Mouse (Mus musculus) CH12.LX (cell line): ENCODE data around the gene Pde1c.

Source experiments
- CTCF ChIP-seq, 2 experiments: IDR thresholded peaks in 1 of 2; conservative IDR thresholded peaks in 1 of 2; 2 replicates each; pipeline ENCODE4 v1.5.1; 2011 to 2012; ENCODE audit warnings: low read depth in 2 of 2, low read length in 2 of 2, improper control_type of control experiment in 1 of 2, inconsistent platforms in 1 of 2, mild to moderate bottlenecking in 1 of 2, moderate library complexity in 1 of 2
- EP300 ChIP-seq: IDR thresholded peaks from 2 replicates; pipeline ENCODE4 v1.6.1; 2011; ENCODE audit warnings: low read length, improper control_type of control experiment
- MAZ ChIP-seq: IDR thresholded peaks from 2 replicates; pipeline ENCODE4 v1.6.1; 2012; ENCODE audit warnings: low read depth, mild to moderate bottlenecking, inconsistent platforms, low read length, improper control_type of control experiment, moderate library complexity
- PAX5 ChIP-seq: IDR thresholded peaks from 2 replicates; pipeline ENCODE4 v1.6.1; 2012; ENCODE audit warnings: low read length, inconsistent platforms, mixed read lengths
- POLR2A ChIP-seq: IDR thresholded peaks from 2 replicates; pipeline ENCODE4 v1.6.1; 2011; ENCODE audit warnings: low read depth, mild to moderate bottlenecking, improper control_type of control experiment, low read length
- RCOR1 ChIP-seq: conservative IDR thresholded peaks from 2 replicates; pipeline ENCODE4 v1.6.1; 2012; ENCODE audit warnings: low read depth, mild to moderate bottlenecking, inconsistent platforms, low read length, improper control_type of control experiment
- TCF12 ChIP-seq: IDR thresholded peaks from 2 replicates; pipeline ENCODE4 v1.6.1; 2014; ENCODE audit warnings: low read depth, mild to moderate bottlenecking, inconsistent platforms, low read length, improper control_type of control experiment
- USF2 ChIP-seq: conservative IDR thresholded peaks from 2 replicates; pipeline ENCODE4 v1.6.1; 2011; ENCODE audit warnings: low read depth, low read length, improper control_type of control experiment

DNA sequence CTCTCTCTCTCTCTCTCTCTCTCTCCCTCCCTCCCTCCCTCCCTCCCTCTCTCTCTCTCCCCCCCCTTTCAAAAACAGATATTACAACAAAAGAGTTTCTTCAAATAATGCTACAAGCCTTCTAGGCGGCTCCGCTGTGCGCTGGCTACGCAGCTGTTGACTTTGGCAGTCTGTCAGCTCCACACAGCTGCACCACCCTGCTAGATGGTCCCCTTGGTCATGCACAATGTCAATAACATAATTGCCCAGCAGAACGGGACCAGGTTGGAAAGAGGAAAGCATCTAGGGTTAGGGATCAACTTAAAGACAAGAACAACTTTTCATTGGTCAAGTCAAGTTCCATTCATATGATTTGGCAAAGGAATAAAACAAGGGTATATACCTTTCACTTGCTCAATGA lies 206.3 kb downstream of the Pde1c start:
- no peak for TF ChIP-seq EP300
- no peak for TF ChIP-seq CTCF (conservative IDR thresholded peaks at IDR 0.05 in 1 of 2, IDR thresholded peaks at IDR 0.05 in 1 of 2; ENCODE audit: low read depth in 2 of 2, low read length in 2 of 2)
- TF ChIP-seq TCF12 = no peak
- TF ChIP-seq RCOR1 = no peak
- TF ChIP-seq MAZ = no peak
- no peak for TF ChIP-seq PAX5
- no peak for TF ChIP-seq USF2
- no peak for TF ChIP-seq POLR2A
